Mouse (Mus musculus): Measurements from ENCODE around the gene Gucy2d. TPM values are rescaled to one million over a fixed set of nuclear protein-coding genes. Genes with fewer than 3 reads are reported as not detected.

Gene Gucy2d
- polyA plus RNA-seq, 1 experiment = 0.11 TPM

GRCm38 (mm10) chr7:98490911-98491310, 50.7 kb downstream of the Gucy2d start:
- TF ChIP-seq POLR2A (IDR thresholded peaks at IDR 0.05; ENCODE audit: borderline replicate concordance, extremely low read depth, insufficient read depth, insufficient read length, poor library complexity, severe bottlenecking) = no peak
- no peak for TF ChIP-seq CTCF (IDR thresholded peaks at IDR 0.05; ENCODE audit: borderline replicate concordance, extremely low read depth, insufficient read depth, insufficient read length)
- DNase-seq (ENCODE audit: low read depth) = no peak

- TF ChIP-seq CTCF (IDR thresholded peaks at IDR 0.05; ENCODE audit: borderline replicate concordance, extremely low read depth, insufficient read depth, insufficient read length) (no peak), POLR2A (IDR thresholded peaks at IDR 0.05; ENCODE audit: borderline replicate concordance, extremely low read depth, insufficient read depth, insufficient read length, poor library complexity, severe bottlenecking) (no peak)
- no peak for DNase-seq (ENCODE audit: low read depth)
Observed at GRCm38 (mm10) chr7:98491451-98492200, 51.4 kb downstream of the Gucy2d start.

GRCm38 (mm10) chr7:98492331-98492730, 52.1 kb downstream of the Gucy2d start:
- TF ChIP-seq CTCF (IDR thresholded peaks at IDR 0.05; ENCODE audit: borderline replicate concordance, extremely low read depth, insufficient read depth, insufficient read length) = no peak
- TF ChIP-seq POLR2A (IDR thresholded peaks at IDR 0.05; ENCODE audit: borderline replicate concordance, extremely low read depth, insufficient read depth, insufficient read length, poor library complexity, severe bottlenecking) = no peak

GRCm38 (mm10) chr7:98493307-98493706, 53.1 kb downstream of the Gucy2d start:
- DNase-seq (ENCODE audit: low read depth) = no peak
- no peak for TF ChIP-seq CTCF (IDR thresholded peaks at IDR 0.05; ENCODE audit: borderline replicate concordance, extremely low read depth, insufficient read depth, insufficient read length)
- no peak for TF ChIP-seq POLR2A (IDR thresholded peaks at IDR 0.05; ENCODE audit: borderline replicate concordance, extremely low read depth, insufficient read depth, insufficient read length, poor library complexity, severe bottlenecking)

More at GRCm38 (mm10) chr7:98492331-98492730, 52.1 kb downstream of the Gucy2d start:
- DNase-seq (ENCODE audit: low read depth) = no peak

- no peak for DNase-seq (ENCODE audit: low read depth)
- TF ChIP-seq POLR2A (IDR thresholded peaks at IDR 0.05; ENCODE audit: borderline replicate concordance, extremely low read depth, insufficient read depth, insufficient read length, poor library complexity, severe bottlenecking) (no peak), CTCF (IDR thresholded peaks at IDR 0.05; ENCODE audit: borderline replicate concordance, extremely low read depth, insufficient read depth, insufficient read length) (no peak)
Observed at GRCm38 (mm10) chr7:98493901-98494480, 53.8 kb downstream of the Gucy2d start.

GRCm38 (mm10) chr7:98495591-98495990, 55.4 kb downstream of the Gucy2d start:
- no peak for DNase-seq (ENCODE audit: low read depth)
- TF ChIP-seq POLR2A (IDR thresholded peaks at IDR 0.05; ENCODE audit: borderline replicate concordance, extremely low read depth, insufficient read depth, insufficient read length, poor library complexity, severe bottlenecking) (no peak), CTCF (IDR thresholded peaks at IDR 0.05; ENCODE audit: borderline replicate concordance, extremely low read depth, insufficient read depth, insufficient read length) (no peak)

GRCm38 (mm10) chr7:98497451-98497850, 57.2 kb downstream of the Gucy2d start:
- DNase-seq (ENCODE audit: low read depth) = no peak
- TF ChIP-seq POLR2A (IDR thresholded peaks at IDR 0.05; ENCODE audit: borderline replicate concordance, extremely low read depth, insufficient read depth, insufficient read length, poor library complexity, severe bottlenecking) (no peak), CTCF (IDR thresholded peaks at IDR 0.05; ENCODE audit: borderline replicate concordance, extremely low read depth, insufficient read depth, insufficient read length) (no peak)

- TF ChIP-seq POLR2A (IDR thresholded peaks at IDR 0.05; ENCODE audit: borderline replicate concordance, extremely low read depth, insufficient read depth, insufficient read length, poor library complexity, severe bottlenecking) = no peak
- TF ChIP-seq CTCF (IDR thresholded peaks at IDR 0.05; ENCODE audit: borderline replicate concordance, extremely low read depth, insufficient read depth, insufficient read length) = no peak
- DNase-seq (ENCODE audit: low read depth) = no peak
Observed at GRCm38 (mm10) chr7:98498101-98498500, 57.9 kb downstream of the Gucy2d start.

- no peak for DNase-seq (ENCODE audit: low read depth)
- no peak for TF ChIP-seq POLR2A (IDR thresholded peaks at IDR 0.05; ENCODE audit: borderline replicate concordance, extremely low read depth, insufficient read depth, insufficient read length, poor library complexity, severe bottlenecking)
- no peak for TF ChIP-seq CTCF (IDR thresholded peaks at IDR 0.05; ENCODE audit: borderline replicate concordance, extremely low read depth, insufficient read depth, insufficient read length)
Observed at GRCm38 (mm10) chr7:98498656-98499560, 58.7 kb downstream of the Gucy2d start.

GRCm38 (mm10) chr7:98499561-98500292, 59.5 kb downstream of the Gucy2d start:
- TF ChIP-seq CTCF (IDR thresholded peaks at IDR 0.05; ENCODE audit: borderline replicate concordance, extremely low read depth, insufficient read depth, insufficient read length) = no peak
- no peak for TF ChIP-seq POLR2A (IDR thresholded peaks at IDR 0.05; ENCODE audit: borderline replicate concordance, extremely low read depth, insufficient read depth, insufficient read length, poor library complexity, severe bottlenecking)
- peak; percentile 12 for DNase-seq (ENCODE audit: low read depth)

All from brain, embryonic 14.5 days (tissue).